ENCODE assay signal across 10 mouse cellular contexts in the genomic region with DNA sequence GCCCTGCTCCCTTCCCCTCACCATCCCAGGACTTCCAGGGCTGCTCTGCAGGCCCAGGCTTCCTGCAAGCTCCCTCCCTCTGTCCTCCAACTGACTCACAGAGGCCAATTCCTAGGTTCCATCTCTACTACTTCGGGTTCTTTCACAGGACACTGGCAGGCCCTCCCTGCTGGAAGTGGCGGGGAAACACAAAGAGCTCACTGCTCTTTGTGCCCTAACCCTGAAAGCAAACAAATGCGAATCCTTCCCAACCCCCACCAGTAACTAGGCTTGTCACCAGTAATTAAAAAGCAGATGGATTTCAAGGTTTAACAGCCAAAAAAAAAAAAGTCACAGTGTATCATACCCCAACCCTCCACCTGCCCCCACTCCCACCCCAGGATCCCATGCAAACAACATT. TPM values are rescaled to one million over a fixed set of nuclear protein-coding genes. Genes with fewer than 3 reads are reported as not detected.
A peak's percentile ranks its signal among the peaks of the same experiment; 100 is the strongest.
DNase-seq lines count a peak whose midpoint lies in the region; ATAC-seq and TF ChIP-seq lines count a peak whose summit lies in the region.
"Had no signal": no experiment of that assay in that cellular context is flagged by ENCODE, and none has a peak within 500 bp of the region (broad histone marks: within the 10 kb centered on the region; RNA-seq: fewer than 3 reads in every experiment).

No protein-coding gene starts in this region.

- H3K27me3 ChIP-seq in embryonic facial prominence, embryonic 15.5 days = no peaks in the 10 kb centered on the region
- no peaks in the 10 kb centered on the region for H3K27me3 ChIP-seq in limb, embryonic 14.5 days (ENCODE audit: control insufficient read depth, insufficient read depth, low read length)

- intact Hi-C loops in heart, postnatal 25 days (cut with DNase I) = no loop called here

- TF ChIP-seq CTCF in layer of hippocampus, adult 2 months (conservative IDR thresholded peaks at IDR 0.05) = no peak

- no peak for DNase-seq in layer of hippocampus, adult 2 months (ENCODE audit: low spot score in 2 of 2)
- DNase-seq in layer of hippocampus, postnatal 36 days = no peak
- no peak for DNase-seq in limb, embryonic 14.5 days (ENCODE audit: low spot score)
- peak; percentile 51 for DNase-seq in retina, postnatal 1 day
- DNase-seq in urinary bladder, postnatal 10 days (ENCODE audit: low spot score) = no peak
- no peak for DNase-seq in kidney, adult 18-20 months
- DNase-seq in heart, postnatal 25 days (ENCODE audit: low spot score) = no peak
- DNase-seq: thymus, postnatal 14 days had no signal

- H3K4me3 ChIP-seq in layer of hippocampus, adult 2 months = peak overlapping the region; percentile 88
- peak overlapping the region; percentile 77 for H3K4me3 ChIP-seq in embryonic facial prominence, embryonic 15.5 days (replicated peaks)
- H3K4me3 ChIP-seq in limb, embryonic 14.5 days (replicated peaks; ENCODE audit: low read length) = peak overlapping the region; percentile 66

- H3K36me3 ChIP-seq in embryonic facial prominence, embryonic 15.5 days = no peaks in the 10 kb centered on the region
- H3K36me3 ChIP-seq in limb, embryonic 14.5 days (ENCODE audit: control insufficient read depth, insufficient read depth, low read length) = no peaks in the 10 kb centered on the region

- peak overlapping the region; percentile 93 for H3K27ac ChIP-seq in layer of hippocampus, adult 2 months
- no peak overlapping the region for H3K27ac ChIP-seq in embryonic facial prominence, embryonic 15.5 days (replicated peaks)
- no peak overlapping the region for H3K27ac ChIP-seq in limb, embryonic 14.5 days (replicated peaks; ENCODE audit: low read depth, low read length)

- no peaks in the 10 kb centered on the region for H3K9me3 ChIP-seq in embryonic facial prominence, embryonic 15.5 days (replicated peaks)
- H3K9me3 ChIP-seq in limb, embryonic 14.5 days (ENCODE audit: control insufficient read depth, low read length) = no peaks in the 10 kb centered on the region

- H3K4me1 ChIP-seq in embryonic facial prominence, embryonic 15.5 days = peaks cover 16% of the 10 kb centered on the region
- peaks cover 10% of the 10 kb centered on the region for H3K4me1 ChIP-seq in limb, embryonic 14.5 days (ENCODE audit: control insufficient read depth, insufficient read depth, low read length)

- no peak for TF ChIP-seq POLR2A in limb, embryonic 14.5 days (IDR thresholded peaks at IDR 0.05; ENCODE audit: borderline replicate concordance, extremely low read depth, insufficient read depth, insufficient read length)

- no peak for ATAC-seq in embryonic facial prominence, embryonic 15.5 days (ENCODE audit: insufficient number of reproducible peaks, low FRiP score, low TSS enrichment, low read depth)
- ATAC-seq in limb, embryonic 14.5 days (ENCODE audit: low FRiP score, low read depth) = no peak
- ATAC-seq: activated CD4-positive, CD25-positive, alpha-beta regulatory T cell, adult 4 months had no signal

- 26% methylated on average over 3 of the region's 3 CpGs for WGBS in embryonic facial prominence, embryonic 15.5 days
- 18% methylated on average over 3 of the region's 3 CpGs for WGBS in limb, embryonic 14.5 days

- no peak overlapping the region for H3K9ac ChIP-seq in embryonic facial prominence, embryonic 15.5 days
- H3K9ac ChIP-seq in limb, embryonic 14.5 days (ENCODE audit: low read depth, low read length, severe bottlenecking) = no peak overlapping the region

- H3K4me2 ChIP-seq in embryonic facial prominence, embryonic 15.5 days (replicated peaks) = peak overlapping the region; percentile 75
- peak overlapping the region; percentile 51 for H3K4me2 ChIP-seq in limb, embryonic 14.5 days (replicated peaks; ENCODE audit: low read depth, low read length, severe bottlenecking)

RNA-seq across cellular contexts. Expression of a gene that starts 1.4 kb away (rescaled TPM):
- total RNA-seq in layer of hippocampus, adult 2 months (2021) = 10 to 100 TPM; 67.4 to 71.8 TPM
- 10 to 100 TPM; 64.3 to 74.2 TPM for total RNA-seq in layer of hippocampus, postnatal 36 days (2021)
- polyA plus RNA-seq in embryonic facial prominence, embryonic 15.5 days (2015; fragmentation: Nextera tagmentation; extraction: Ambion mirVana) = 36.5 and 38.0 TPM in 2 replicates
- polyA plus RNA-seq in limb, embryonic 14.5 days (2012; rRNA removed) = 22.4 and 27.8 TPM in 2 replicates
- polyA plus RNA-seq in limb, embryonic 14.5 days (2014; fragmentation: Nextera tagmentation; extraction: Ambion mirVana) = 43.2 and 45.8 TPM in 2 replicates
- total RNA-seq in heart, postnatal 25 days (2021) = 10 to 100 TPM; 16.2 to 18.3 TPM

RNA-seq across cellular contexts. Expression of a gene that starts 19.7 kb away (rescaled TPM):
- not detected for total RNA-seq in layer of hippocampus, adult 2 months (2021)
- not detected for total RNA-seq in layer of hippocampus, postnatal 36 days (2021)
- not detected in 2 replicates for polyA plus RNA-seq in embryonic facial prominence, embryonic 15.5 days (2015; fragmentation: Nextera tagmentation; extraction: Ambion mirVana)
- 0.12 TPM in 1 of 2 replicates, not detected in the other for polyA plus RNA-seq in limb, embryonic 14.5 days (2012; rRNA removed)
- polyA plus RNA-seq in limb, embryonic 14.5 days (2014; fragmentation: Nextera tagmentation; extraction: Ambion mirVana) = not detected in 2 replicates
- total RNA-seq in heart, postnatal 25 days (2021) = not detected

RNA-seq across cellular contexts. Expression of a gene that starts 35.9 kb away (rescaled TPM):
- under 1 TPM; 0.22 to 0.26 TPM for total RNA-seq in layer of hippocampus, adult 2 months (2021)
- total RNA-seq in layer of hippocampus, postnatal 36 days (2021) = under 1 TPM; 0.08 to 0.40 TPM
- 0.07 TPM in 1 of 2 replicates, not detected in the other for polyA plus RNA-seq in embryonic facial prominence, embryonic 15.5 days (2015; fragmentation: Nextera tagmentation; extraction: Ambion mirVana)
- 0.01 TPM in 2 replicates for polyA plus RNA-seq in limb, embryonic 14.5 days (2012; rRNA removed)
- polyA plus RNA-seq in limb, embryonic 14.5 days (2014; fragmentation: Nextera tagmentation; extraction: Ambion mirVana) = 0.06 TPM in 1 of 2 replicates, not detected in the other
- total RNA-seq in heart, postnatal 25 days (2021) = not detected
- polyA plus RNA-seq: activated CD4-positive, CD25-positive, alpha-beta regulatory T cell, adult 4 months had no signal

RNA-seq across cellular contexts. Expression of a gene that starts 37.9 kb away (rescaled TPM):
- total RNA-seq in layer of hippocampus, adult 2 months (2021) = under 1 TPM in 1 of 2 experiments, not detected in 1; 0.12 TPM
- total RNA-seq in layer of hippocampus, postnatal 36 days (2021) = under 1 TPM; 0.07 to 0.20 TPM
- polyA plus RNA-seq in embryonic facial prominence, embryonic 15.5 days (2015; fragmentation: Nextera tagmentation; extraction: Ambion mirVana) = 0.08 TPM in 1 of 2 replicates, not detected in the other
- polyA plus RNA-seq in limb, embryonic 14.5 days (2012; rRNA removed) = 0.04 TPM in 2 replicates
- 0.08 TPM in 1 of 2 replicates, not detected in the other for polyA plus RNA-seq in limb, embryonic 14.5 days (2014; fragmentation: Nextera tagmentation; extraction: Ambion mirVana)
- not detected for total RNA-seq in heart, postnatal 25 days (2021)
- polyA plus RNA-seq: activated CD4-positive, CD25-positive, alpha-beta regulatory T cell, adult 4 months had no signal

RNA-seq across cellular contexts. Expression of a gene that starts 57.3 kb away (rescaled TPM):
- total RNA-seq in layer of hippocampus, adult 2 months (2021) = not detected
- total RNA-seq in layer of hippocampus, postnatal 36 days (2021) = not detected
- polyA plus RNA-seq in embryonic facial prominence, embryonic 15.5 days (2015; fragmentation: Nextera tagmentation; extraction: Ambion mirVana) = not detected in 2 replicates
- 0.03 TPM in 2 replicates for polyA plus RNA-seq in limb, embryonic 14.5 days (2012; rRNA removed)
- polyA plus RNA-seq in limb, embryonic 14.5 days (2014; fragmentation: Nextera tagmentation; extraction: Ambion mirVana) = not detected in 2 replicates
- total RNA-seq in heart, postnatal 25 days (2021) = not detected
- polyA plus RNA-seq: activated CD4-positive, CD25-positive, alpha-beta regulatory T cell, adult 4 months had no signal
